Mouse (Mus musculus): ENCODE measurements at regions not wholly inside any gene's neighbourhood (a gene's known extent, or its start where the extent isn't known, plus 50 kb on each side); places are given as distances from the start of the nearest gene placed in this dataset.

GRCm38 (mm10) chr6:6371444-6372093 lies 154.6 kb upstream of the Slc25a13 start:
- TF ChIP-seq CTCF (conservative IDR thresholded peaks at IDR 0.05; ENCODE audit: low read length), result no peak
- TF ChIP-seq NANOG (IDR thresholded peaks at IDR 0.05; ENCODE audit: borderline replicate concordance, low read length), result no peak
- no peak for TF ChIP-seq POU5F1 (IDR thresholded peaks at IDR 0.05; ENCODE audit: borderline replicate concordance, low read length)
